11 mouse cellular contexts compared by ENCODE assay signal in genomic region chr11:79760533-79760932, GRCm38 (mm10).
"Had no signal": no experiment of that assay in that cellular context is flagged by ENCODE, and none has a peak within 500 bp of the region (broad histone marks: within the 10 kb centered on the region; RNA-seq: fewer than 3 reads in every experiment).

No protein-coding gene starts in this region.

- H3K9me3 ChIP-seq: limb, embryonic 13.5 days; liver, embryonic 15.5 days; midbrain, embryonic 10.5 days had no signal

- H3K36me3 ChIP-seq: limb, embryonic 13.5 days; liver, embryonic 15.5 days; midbrain, embryonic 10.5 days had no signal

- ATAC-seq: midbrain, embryonic 16.5 days had no signal

- H3K9ac ChIP-seq: limb, embryonic 13.5 days; liver, embryonic 15.5 days had no signal

- H3K4me1 ChIP-seq: limb, embryonic 13.5 days; liver, embryonic 15.5 days had no signal

- H3K4me2 ChIP-seq: limb, embryonic 13.5 days; liver, embryonic 15.5 days had no signal

- H3K27ac ChIP-seq: limb, embryonic 13.5 days; liver, embryonic 15.5 days; midbrain, embryonic 10.5 days had no signal

- H3K4me3 ChIP-seq: limb, embryonic 13.5 days; liver, embryonic 15.5 days; midbrain, embryonic 10.5 days had no signal

- DNase-seq: kidney, adult 8-10 months; kidney, postnatal 36 days; left cerebral cortex, postnatal 4 days; right cerebral cortex, adult 18-20 months; right cerebral cortex, postnatal 25 days; thymus, adult 18-20 months; thymus, postnatal 14 days had no signal

- H3K27me3 ChIP-seq: limb, embryonic 13.5 days; liver, embryonic 15.5 days had no signal
